Mouse (Mus musculus) layer of hippocampus, adult 18-20 months (tissue): ENCODE results near the gene Scamp3. TPM values are rescaled to one million over a fixed set of nuclear protein-coding genes. Genes with fewer than 3 reads are reported as not detected.
A peak's percentile ranks its signal among the peaks of the same experiment; 100 is the strongest.

Experiments used
- DNase-seq, 2 experiments: peaks; one replicate each; pipeline ENCODE4 v3.0.0; 2022; ENCODE audit warnings: low spot score in 2 of 2
- microRNA-seq, 2 experiments: library from miRNA; unstranded; fragments of <30 nt; microRNA quantifications; one replicate each; pipeline ENCODE4 v1.2.0; 2021
- total RNA-seq, 2 experiments: library from RNA; stranded (reverse); gene quantifications; 2 replicates each; pipeline ENCODE4 v1.2.3; 2021

Scamp3 gene
- total RNA-seq, 2 experiments from 2014 or later, result 68.5 to 69.8 TPM

DNA sequence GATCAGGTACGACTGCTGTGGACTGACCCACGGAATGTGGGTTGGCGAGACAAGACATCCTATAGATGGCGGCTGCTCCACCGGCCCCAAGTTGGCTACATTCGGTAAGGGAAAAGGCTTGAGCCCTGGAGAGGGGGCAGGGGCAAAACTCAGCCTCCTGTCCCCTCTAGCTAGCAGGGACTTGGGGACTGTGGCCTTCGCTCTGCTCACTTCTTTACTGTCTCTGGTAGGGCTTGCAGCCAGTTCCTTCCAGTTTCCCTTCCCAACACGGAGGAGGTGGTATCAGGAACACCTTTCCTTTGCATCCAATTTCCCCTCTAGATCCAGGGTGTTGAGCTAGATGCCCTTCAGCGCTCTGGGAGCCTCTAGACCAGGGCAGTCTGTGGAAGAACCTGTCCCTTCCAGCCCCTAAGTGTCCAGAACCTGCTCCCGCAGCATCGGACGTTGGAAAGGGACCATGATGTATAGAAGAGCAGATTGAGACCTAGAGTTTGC lies 48.1 kb downstream of the Scamp3 start:
- DNase-seq, result no peak

DNA sequence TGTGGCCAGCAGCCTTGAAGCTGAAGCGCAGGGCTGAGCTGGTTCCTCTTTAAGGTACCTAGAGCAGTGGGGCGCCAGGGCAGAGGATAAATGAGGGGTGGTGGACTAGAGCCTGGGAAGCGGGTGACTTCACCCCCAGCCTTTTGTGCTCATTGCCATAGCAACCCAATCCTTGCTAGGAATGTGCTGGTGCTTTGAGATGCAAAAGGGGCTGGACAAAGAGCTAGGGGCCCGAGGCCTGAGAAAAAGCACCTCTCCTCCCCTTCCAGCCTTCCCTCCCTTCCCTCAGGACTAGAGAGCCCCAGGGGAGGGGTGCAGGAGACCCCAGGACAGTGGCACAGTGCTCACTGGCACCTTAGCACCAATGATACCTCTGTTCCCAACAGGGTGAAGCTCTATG lies 48.6 kb downstream of the Scamp3 start:
- DNase-seq, result peak in 1 of 2 experiments; percentile 59

- no peak for DNase-seq
These were observed 49.1 kb downstream of the Scamp3 start for GRCm38 (mm10) chr3:89226361-89226760.

DNA sequence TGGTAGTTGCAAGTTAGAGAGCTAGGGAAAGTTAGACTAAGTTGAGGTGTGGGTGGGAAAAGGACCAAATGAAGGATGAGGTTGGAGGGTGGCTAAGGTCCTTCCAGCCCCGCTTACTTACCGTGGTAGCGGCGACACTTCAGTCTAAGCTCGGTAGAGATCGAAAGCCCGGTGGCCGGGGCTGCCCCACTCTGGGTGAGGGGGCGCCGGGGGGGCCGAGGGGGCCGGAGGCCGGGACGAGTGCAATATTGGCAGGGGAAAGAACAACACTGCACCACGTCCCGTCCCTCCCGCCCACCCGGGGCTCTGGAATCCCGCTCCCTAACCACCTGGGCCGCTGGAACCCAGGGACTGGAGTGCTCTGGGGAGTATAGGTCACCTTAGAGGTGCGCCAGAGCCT lies 49.6 kb downstream of the Scamp3 start, which contains the start of gene Mtx1:
Gene Mtx1, minus strand, starts transcription at position 189 of the 400 bp plus-strand sequence.
- DNase-seq, result no peak

GRCm38 (mm10) chr3:89227307-89228179 lies 50.3 kb downstream of the Scamp3 start:
- peak; percentile 93 to 97 for DNase-seq

DNA sequence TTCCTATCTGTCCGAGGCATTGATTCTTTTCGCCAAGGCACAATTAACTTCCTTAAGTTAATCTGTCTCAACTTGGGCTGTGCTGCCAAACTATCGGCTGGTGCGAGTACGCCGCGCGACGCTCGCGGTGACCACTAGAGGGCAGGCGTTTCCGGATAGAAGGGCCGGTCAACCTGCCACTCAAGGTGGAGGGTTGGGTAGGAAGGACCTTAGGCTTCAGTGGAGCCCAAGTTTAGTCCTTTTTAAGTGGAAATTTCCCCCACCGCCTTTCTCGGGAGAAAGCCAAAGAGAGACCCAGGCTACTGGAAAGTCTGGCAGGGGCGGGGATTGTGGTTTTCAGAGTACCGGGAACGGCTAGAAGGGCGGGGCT lies 50.9 kb downstream of the Scamp3 start:
- DNase-seq, result peak; percentile 73 to 90

- no peak for DNase-seq
These were observed 51.6 kb downstream of the Scamp3 start, which contains the start of gene Muc1 for GRCm38 (mm10) chr3:89228836-89229235. Gene Muc1 (plus strand): TSS chr3:89229057.

- no peak for DNase-seq
These were observed 52.0 kb downstream of the Scamp3 start for GRCm38 (mm10) chr3:89229276-89229675.

DNA sequence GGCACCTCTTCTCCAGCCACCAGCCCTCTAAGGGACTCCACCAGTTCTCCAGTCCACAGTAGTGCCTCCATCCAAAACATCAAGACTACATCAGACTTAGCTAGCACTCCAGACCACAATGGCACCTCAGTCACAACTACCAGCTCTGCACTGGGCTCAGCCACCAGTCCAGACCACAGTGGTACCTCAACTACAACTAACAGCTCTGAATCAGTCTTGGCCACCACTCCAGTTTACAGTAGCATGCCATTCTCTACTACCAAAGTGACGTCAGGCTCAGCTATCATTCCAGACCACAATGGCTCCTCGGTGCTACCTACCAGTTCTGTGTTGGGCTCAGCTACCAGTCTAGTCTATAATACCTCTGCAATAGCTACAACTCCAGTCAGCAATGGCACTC lies 53.3 kb downstream of the Scamp3 start:
- no peak for DNase-seq

DNA sequence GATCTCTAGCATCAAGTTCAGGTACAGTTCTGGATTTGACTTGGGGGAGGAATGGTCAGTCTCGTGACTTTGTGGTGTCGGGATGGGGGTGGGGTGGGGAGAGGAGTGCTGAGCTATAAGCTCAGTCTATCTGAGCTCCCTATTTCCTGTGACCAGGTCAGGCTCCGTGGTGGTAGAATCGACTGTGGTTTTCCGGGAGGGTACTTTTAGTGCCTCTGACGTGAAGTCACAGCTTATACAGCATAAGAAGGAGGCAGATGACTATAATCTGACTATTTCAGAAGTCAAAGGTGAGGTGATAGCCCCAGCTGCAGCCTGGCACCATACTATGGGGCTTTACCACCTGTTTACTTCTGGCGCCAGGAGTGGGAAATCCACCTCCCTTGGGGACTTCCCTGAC lies 54.1 kb downstream of the Scamp3 start:
- DNase-seq, result no peak

DNA sequence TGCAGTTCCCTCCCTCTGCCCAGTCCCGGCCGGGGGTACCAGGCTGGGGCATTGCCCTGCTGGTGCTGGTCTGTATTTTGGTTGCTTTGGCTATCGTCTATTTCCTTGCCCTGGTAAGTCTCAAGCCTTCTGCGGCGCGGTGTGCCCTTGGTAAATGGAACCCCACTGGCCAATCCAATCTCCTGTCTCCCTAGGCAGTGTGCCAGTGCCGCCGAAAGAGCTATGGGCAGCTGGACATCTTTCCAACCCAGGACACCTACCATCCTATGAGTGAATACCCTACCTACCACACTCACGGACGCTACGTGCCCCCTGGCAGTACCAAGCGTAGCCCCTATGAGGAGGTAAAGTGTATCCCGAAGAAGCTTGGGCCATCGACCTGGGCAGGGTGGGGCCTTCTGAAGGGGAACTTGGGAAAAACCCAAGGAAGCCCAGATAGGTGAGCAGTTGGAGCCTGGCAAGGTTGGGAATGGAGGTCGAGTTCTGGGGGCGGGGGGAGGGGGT lies 54.6 kb downstream of the Scamp3 start:
- DNase-seq, result no peak

Small RNA genes lying within 50 kb of the gene (microRNA-seq; reads per million reads assigned to microRNA genes)
- 6,114 to 6,663 reads per million in 2 experiments for gene Mir92b

Other genes starting within 250 kb of the Scamp3 start
- 10 to 100 TPM; 85.4 to 89.7 TPM for gene Ash1l, start 226.9 kb upstream of the Scamp3 start, total RNA-seq
- 100 to 1,000 TPM; 111 to 118 TPM for gene Dap3, start 226.3 kb upstream of the Scamp3 start, total RNA-seq
- 100 to 1,000 TPM; 128 to 134 TPM for gene Rusc1, start 84.2 kb upstream of the Scamp3 start, total RNA-seq
- not detected for gene Gm43738, start 76.4 kb upstream of the Scamp3 start, total RNA-seq
- 10 to 100 TPM; 83.7 to 91.9 TPM for gene Fdps, start 75.5 kb upstream of the Scamp3 start, total RNA-seq
- gene Pklr, start 41.3 kb upstream of the Scamp3 start, total RNA-seq, result under 1 TPM in 1 of 2 experiments, not detected in 1; 0.15 TPM
- gene Hcn3, start 17.3 kb upstream of the Scamp3 start, total RNA-seq, result 10 to 100 TPM in 1 of 2 experiments, 1 to 10 TPM in 1; 9.6 to 13.1 TPM
- gene Clk2, start 12.7 kb upstream of the Scamp3 start, total RNA-seq, result 10 to 100 TPM; 42.3 to 43.5 TPM
- gene Fam189b, start 5.7 kb downstream of the Scamp3 start, total RNA-seq, result 10 to 100 TPM; 49.0 to 59.9 TPM
- 10 to 100 TPM; 57.3 to 59.9 TPM for gene Gba, start 25.5 kb downstream of the Scamp3 start, total RNA-seq
- 10 to 100 TPM; 30.5 to 30.7 TPM for gene Thbs3, start 37.7 kb downstream of the Scamp3 start, total RNA-seq
- 10 to 100 TPM; 84.9 to 91.6 TPM for gene Mtx1, start 49.6 kb downstream of the Scamp3 start, total RNA-seq
- gene Muc1, start 51.6 kb downstream of the Scamp3 start, total RNA-seq, result under 1 TPM; 0.71 to 0.84 TPM
- 10 to 100 TPM; 78.0 to 81.3 TPM for gene Krtcap2, start 68.5 kb downstream of the Scamp3 start, total RNA-seq
- 10 to 100 TPM; 83.1 to 86.0 TPM for gene Trim46, start 68.8 kb downstream of the Scamp3 start, total RNA-seq
- 10 to 100 TPM; 64.2 to 66.9 TPM for gene Dpm3, start 81.9 kb downstream of the Scamp3 start, total RNA-seq
- 10 to 100 TPM; 43.7 to 52.2 TPM for gene Slc50a1, start 93.1 kb downstream of the Scamp3 start, total RNA-seq
- gene Efna1, start 103.7 kb downstream of the Scamp3 start, total RNA-seq, result 10 to 100 TPM in 1 of 2 experiments, 1 to 10 TPM in 1; 8.4 to 11.4 TPM
- 10 to 100 TPM; 78.2 to 80.1 TPM for gene Efna3, start 145.5 kb downstream of the Scamp3 start, total RNA-seq
- under 1 TPM; 0.53 to 0.77 TPM for gene Efna4, start 160.6 kb downstream of the Scamp3 start, total RNA-seq
- gene Adam15, start 172.5 kb downstream of the Scamp3 start, total RNA-seq, result 100 to 1,000 TPM; 120 to 126 TPM
- gene Dcst2, start 184.5 kb downstream of the Scamp3 start, total RNA-seq, result under 1 TPM; 0.22 to 0.41 TPM
- gene Dcst1, start 187.8 kb downstream of the Scamp3 start, total RNA-seq, result not detected
- gene Zbtb7b, start 217.3 kb downstream of the Scamp3 start, total RNA-seq, result 10 to 100 TPM; 12.1 to 16.8 TPM
- gene Lenep, start 225.3 kb downstream of the Scamp3 start, total RNA-seq, result 1 to 10 TPM; 2.5 to 4.4 TPM
- 10 to 100 TPM; 39.8 to 39.9 TPM for gene Flad1, start 234.4 kb downstream of the Scamp3 start, total RNA-seq
- 1 to 10 TPM; 2.3 to 2.4 TPM for gene Cks1b, start 240.9 kb downstream of the Scamp3 start, total RNA-seq
- gene Shc1, start 241.0 kb downstream of the Scamp3 start, total RNA-seq, result 10 to 100 TPM; 11.5 to 12.8 TPM